Mouse (Mus musculus) kidney, postnatal 4 days (tissue): ENCODE data around the gene Fam178b.

Source experiments
- DNase-seq, 2 experiments: peaks; one replicate each; pipeline ENCODE4 v3.0.0; 2021; ENCODE audit warnings: mixed read lengths in 2 of 2

The Fam178b gene

DNA sequence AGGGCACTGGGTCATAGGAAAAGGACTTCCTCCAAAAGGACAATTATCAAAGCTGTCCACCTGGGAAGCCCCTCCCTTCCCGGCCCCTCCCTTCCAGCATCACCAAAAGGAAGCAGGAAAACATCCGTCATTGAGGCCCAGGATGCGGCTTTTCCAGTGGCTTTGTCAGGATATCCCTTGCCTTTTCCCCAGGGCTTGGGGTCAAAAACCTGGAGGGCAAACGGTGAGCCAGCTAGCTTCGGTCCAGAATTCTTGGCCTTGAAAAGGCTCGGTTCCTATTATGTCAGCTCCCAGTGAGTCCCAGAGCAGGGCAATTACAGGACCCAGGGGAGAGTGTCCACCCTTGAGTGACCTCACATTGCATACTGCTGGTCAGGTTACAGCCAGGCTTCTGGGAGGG is 122.1 kb downstream of the Fam178b start:
- peak; percentile 49 to 72 for DNase-seq

- no peak for DNase-seq
Observed at GRCm38 (mm10) chr1:36559888-36560287, 123.1 kb downstream of the Fam178b start.

GRCm38 (mm10) chr1:36559256-36559655 is 123.7 kb downstream of the Fam178b start:
- peak in 1 of 2 experiments; percentile 57 for DNase-seq

DNA sequence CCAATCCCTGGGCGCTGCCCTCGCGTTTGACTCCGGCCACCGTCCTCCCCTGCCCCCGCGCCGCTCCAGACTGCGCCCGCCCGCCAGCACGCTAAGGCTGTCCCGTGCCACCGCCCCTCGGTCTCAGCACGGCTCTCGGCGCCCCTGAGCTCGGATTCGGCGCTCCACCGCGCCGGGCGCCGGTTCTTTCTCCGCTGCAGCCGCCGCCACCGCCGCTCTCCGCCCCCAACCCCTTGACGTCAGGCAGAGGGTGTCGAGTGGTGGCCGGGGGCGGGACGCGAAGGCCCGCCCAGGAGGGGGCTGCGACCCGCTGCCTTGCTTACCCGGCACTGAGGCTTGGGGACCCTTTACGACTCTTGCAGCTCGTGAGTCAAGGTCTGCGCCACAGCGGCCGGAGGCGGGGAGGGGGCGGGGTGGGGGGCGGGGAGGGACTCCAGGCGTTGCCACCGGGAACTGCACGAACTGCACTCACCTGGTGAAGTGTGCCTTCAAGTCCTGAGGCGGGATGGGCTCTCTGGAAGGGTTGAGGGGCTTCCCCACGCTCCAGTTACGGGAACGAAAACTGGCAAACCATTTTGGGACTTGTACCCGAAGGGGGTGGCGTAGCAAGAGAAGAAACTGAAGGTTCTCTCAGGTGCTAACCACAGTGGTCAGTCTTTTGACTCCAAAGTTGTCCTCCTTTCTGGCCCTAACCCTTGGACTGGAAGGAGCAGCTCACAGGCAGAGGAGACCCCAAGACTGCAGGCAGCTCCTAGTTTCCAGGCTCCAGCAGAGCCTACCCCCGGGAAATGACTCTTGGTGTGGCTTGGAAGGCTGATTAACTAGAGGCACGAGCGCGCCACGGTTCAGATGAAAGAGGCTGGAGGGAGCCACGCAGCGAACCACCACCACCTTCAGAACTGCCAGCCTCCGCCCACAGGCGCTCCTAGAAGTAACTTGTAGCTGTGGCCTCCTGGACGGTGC is 124.7 kb downstream of the Fam178b start, which contains the start of gene Sema4c:
Gene Sema4c (minus strand): TSS at position 319 of the 963 bp plus-strand sequence.
- DNase-seq, result peak; percentile 88 to 93

DNA sequence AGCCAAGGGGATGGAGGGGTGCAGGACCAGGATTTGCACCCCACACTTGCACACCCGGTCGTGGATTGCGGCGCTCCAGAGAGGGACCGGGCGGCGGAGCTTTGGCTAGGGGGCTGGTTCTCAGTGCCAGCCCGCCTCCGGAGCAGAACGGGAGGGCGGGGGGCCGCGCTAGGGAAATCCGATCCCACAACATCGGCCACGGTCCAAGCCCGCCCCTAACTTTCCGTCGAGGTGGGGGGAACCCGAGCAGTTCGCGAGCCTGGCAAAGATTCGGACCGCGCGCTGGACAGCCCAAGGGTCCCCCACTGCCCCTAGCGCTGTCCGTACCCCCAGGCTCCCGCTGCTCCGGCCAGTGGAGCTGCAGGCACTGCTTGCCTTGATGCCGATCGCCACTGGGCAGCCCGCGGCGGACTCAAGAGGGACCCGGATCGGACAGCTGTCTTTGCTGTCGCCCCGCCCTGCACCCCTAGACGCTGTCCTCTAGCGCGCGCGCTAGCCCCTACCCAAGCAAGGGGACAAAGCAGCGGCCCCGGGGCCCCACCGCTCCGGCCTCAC is 125.4 kb downstream of the Fam178b start:
- peak; percentile 93 to 96 for DNase-seq

- peak; percentile 98 for DNase-seq
Observed at GRCm38 (mm10) chr1:36556553-36557456, 126.2 kb downstream of the Fam178b start.

DNA sequence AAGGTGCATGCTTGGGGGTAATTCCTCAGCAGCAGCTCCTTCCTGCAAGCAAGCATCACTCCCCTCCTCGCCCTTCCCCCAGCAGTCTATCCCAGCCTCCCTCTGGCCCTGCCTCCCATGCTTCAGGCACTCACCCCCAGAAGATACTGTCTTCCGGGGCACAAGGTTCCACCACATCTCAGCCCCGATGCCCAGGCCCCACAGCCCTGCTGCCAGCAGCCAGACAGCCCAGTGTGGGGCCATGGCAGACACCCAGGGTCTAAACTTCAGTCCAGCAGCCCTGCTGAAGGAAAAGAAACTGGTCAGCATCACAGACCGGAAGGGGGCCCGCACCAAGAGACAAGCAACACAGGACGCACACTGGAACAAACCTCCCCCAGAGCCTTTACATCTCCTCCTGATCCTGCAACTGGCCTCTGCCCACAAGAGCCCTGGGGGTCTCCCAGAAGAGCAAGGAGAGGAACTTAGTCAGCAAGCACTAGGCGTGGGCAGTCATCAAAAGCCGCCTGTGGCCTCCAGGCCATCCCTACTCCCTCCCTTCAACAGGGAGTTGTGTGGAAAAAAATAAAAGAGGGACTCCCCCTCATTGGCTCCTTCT is 127.1 kb downstream of the Fam178b start:
- peak; percentile 55 to 71 for DNase-seq

DNA sequence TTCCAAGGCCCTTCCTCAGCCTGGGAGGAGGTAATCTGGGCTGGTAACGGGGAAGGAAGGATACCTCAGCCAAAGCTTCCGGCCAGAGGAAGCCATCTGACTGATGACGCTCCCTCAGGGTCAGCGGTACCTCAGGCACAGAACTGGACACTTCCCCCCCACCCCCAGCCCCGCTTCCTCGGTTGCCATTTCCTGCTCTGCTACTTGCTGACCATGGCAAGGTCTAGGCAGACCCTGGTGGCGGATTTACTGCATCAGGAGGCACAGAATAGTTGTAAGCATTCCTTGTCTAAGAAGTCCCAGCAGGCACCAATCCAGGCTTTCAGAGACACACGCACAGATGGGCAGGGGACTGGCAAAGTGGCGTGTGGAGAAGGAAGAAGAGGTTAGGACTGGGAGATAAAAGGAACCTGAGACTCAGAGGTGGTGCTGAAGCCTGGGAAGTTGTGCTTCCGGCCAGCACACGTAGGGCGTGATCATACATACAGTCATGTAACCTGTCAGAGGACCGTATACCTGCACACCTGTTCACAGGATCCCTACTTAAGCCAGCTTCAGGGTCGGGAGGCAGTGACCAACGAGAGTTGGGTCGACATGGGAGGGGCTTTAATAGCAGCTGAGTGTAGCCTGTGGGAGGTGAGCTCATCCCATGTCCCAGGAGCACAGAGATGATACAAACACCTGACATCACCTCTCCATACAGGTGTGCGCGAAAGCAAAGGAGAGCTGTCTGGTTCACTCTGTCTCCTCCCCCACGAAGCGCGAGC is 128.2 kb downstream of the Fam178b start:
- peak; percentile 52 to 66 for DNase-seq

GRCm38 (mm10) chr1:36552506-36552905 is 130.5 kb downstream of the Fam178b start:
- no peak for DNase-seq

- DNase-seq, result no peak
Observed at GRCm38 (mm10) chr1:36551904-36552303, 131.1 kb downstream of the Fam178b start.

DNA sequence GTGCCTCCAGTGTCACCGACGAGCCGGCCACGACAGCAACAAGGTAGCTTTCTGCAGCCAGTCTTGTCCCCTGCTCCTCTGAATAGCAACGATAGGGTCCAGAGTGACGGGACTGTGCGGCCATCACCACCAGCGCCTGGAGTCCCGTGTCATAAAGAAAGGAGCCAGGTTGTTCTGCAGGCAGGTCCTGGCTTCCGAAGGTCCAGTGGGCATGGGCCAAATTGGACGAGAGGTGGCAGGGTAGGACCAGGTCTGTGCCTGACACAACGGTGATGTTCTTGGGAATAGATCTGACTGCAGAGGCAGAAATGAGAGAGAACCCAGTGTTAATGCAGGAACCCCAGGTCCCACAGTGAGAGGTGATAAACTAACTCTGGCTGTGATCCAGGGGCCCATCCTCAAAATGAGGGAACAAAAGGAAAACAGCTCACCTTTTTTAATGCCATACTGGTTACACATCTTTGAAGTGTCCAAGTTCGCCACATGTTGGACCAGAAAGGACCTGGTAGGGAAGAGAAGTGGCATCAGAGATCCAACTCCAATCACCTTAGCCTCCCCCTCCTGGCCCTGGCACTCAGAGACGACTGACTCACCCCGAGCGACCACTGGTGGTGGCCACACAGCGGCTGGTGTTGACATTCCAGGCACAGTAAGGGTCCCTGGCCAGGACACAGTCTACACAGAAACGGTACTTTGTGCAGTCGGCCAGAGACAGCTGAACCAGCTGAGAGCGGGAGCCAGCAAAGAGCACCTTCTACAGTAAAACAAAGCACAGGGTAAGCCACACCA is 132.7 kb downstream of the Fam178b start:
- peak in 1 of 2 experiments; percentile 26 for DNase-seq

GRCm38 (mm10) chr1:36549491-36549890 is 133.5 kb downstream of the Fam178b start:
- DNase-seq, result peak in 1 of 2 experiments; percentile 31

DNA sequence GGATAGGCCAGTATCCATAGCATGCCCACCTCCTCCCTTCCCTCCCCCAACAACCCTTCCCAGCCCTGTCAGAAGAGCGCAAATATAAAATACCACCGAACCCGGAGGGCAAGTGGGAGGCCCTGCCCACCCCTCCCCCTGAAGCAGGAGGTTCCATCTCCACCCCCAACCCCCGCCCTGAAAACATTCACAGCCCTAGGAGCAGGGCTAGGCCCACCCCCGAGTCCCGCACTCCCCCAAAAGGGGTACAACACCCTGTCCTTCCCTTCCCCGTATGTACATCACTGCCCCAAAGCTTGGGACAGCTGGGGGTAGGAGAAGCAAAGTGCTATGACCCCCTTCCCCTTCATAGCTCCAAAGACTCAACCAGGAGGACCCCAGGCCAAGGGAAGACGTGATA is 134.2 kb downstream of the Fam178b start:
- DNase-seq, result peak in 1 of 2 experiments; percentile 22

GRCm38 (mm10) chr1:36547981-36548598 is 134.9 kb downstream of the Fam178b start:
- peak; percentile 77 to 84 for DNase-seq

DNA sequence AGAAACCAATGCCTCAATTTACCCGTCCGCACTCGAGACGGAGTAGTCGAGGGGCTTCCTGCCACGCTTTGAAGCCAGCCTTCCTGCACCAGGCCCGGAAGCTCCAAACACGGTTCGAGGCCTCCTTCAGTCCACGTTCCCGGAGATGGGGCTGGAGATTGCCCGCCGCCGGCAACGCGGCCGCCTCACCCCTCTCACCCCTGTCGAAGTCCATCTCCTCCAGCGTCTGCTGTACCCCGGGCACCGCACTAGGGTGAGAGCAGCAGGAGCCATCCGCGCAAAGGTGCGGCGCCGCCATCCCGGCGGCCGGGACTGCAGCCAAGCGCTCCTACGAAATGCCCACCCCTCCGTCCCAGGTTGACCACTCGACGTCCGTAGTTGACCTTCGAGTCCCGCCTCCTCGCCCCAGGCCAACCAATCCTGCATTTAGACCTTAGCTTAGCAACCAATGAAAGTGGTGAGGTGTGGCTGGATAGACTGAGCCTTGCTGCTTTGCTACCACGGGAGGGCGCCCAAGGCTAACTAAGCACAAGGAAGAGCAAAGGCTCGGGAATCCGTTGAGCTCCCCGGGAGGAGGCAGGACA is 136.0 kb downstream of the Fam178b start, which contains the start of gene Ankrd39:
Gene Ankrd39 (minus strand): TSS at position 558 of the 584 bp plus-strand sequence.
- peak; percentile 98 to 99 for DNase-seq

GRCm38 (mm10) chr1:36545845-36546600 is 137.0 kb downstream of the Fam178b start:
- DNase-seq, result peak in 1 of 2 experiments; percentile 62

- DNase-seq, result no peak
Observed at GRCm38 (mm10) chr1:36545382-36545781, 137.6 kb downstream of the Fam178b start.

DNA sequence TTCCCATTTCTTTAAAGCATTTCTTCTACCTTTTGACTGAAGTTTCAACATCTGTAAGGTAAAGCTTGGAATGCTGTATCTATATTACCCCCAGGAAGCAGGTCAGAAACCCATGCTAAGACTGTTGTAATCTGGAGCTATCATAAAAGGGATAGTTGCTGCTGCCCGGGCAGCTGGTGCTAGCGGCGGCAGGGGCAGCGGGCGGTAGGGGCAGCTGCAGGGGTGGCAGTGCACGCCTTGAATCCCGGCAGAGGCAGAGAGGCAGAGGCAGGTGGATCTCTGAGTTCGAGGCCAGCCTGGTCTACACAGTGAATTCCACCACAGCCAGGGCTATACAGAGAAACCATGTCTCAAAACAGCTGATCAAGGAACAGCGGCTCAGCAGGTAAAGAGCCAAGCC is 140.1 kb downstream of the Fam178b start:
- no peak for DNase-seq

DNA sequence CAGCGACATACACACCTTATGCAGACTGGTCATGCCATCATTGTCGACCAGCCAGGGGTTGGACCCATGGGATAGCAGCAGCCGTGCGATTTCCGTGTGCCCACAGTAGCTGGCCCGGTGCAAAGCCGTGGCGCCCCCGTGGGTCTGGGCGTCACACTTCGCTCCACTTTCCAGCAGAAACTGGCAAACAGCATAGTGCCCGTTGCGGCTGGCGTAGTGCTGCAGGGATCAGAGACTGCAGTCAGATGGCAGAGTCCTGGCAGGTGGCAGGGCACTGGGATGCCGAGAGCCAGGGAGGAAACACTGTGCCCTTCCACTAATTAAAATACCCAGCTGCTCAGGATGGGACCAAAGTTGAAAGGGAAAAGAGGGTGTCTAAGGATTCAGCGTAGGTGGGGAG is 141.1 kb downstream of the Fam178b start:
- no peak for DNase-seq
